Mouse (Mus musculus) lung, embryonic 14.5 days (tissue): ENCODE measurements around the gene Mcrs1. TPM values are rescaled to one million over a fixed set of nuclear protein-coding genes. Genes with fewer than 3 reads are reported as not detected.
A peak's percentile ranks its signal among the peaks of the same experiment; 100 is the strongest.

Source experiments
- ATAC-seq: fragments of 200-750 bp; cut with Nextera tagmentation; 2 replicates; pipeline ENCODE4 v1.8.0; 2017; ENCODE audit warnings: mild to moderate bottlenecking, moderate TSS enrichment, moderate library complexity; ENCODE audit not compliant: insufficient read depth
- DNase-seq: peaks from one replicate; pipeline ENCODE4 v3.0.0-alpha.2; 2015
- H3K27ac ChIP-seq: fragments of 300-500 bp; sonication (generic); 2 replicates; pipeline ENCODE4 v1.5.1; 2014; ENCODE audit warnings: low read depth, mild to moderate bottlenecking, moderate library complexity
- H3K27me3 ChIP-seq: fragments of 300-500 bp; sonication (generic); 2 replicates; pipeline ENCODE4 v1.6.1; 2014; ENCODE audit warnings: low read length, control low read depth; ENCODE audit not compliant: insufficient read depth
- H3K36me3 ChIP-seq: fragments of 300-500 bp; sonication (generic); 2 replicates; pipeline ENCODE4 v1.6.1; 2014; ENCODE audit warnings: control low read depth; ENCODE audit not compliant: insufficient read depth
- H3K4me1 ChIP-seq: fragments of 300-500 bp; sonication (generic); 2 replicates; pipeline ENCODE4 v1.6.1; 2014; ENCODE audit warnings: antibody characterized with exemption, control low read depth; ENCODE audit not compliant: insufficient read depth
- H3K4me2 ChIP-seq: fragments of 300-500 bp; sonication (generic); 2 replicates; pipeline ENCODE4 v1.6.1; 2014; ENCODE audit warnings: mild to moderate bottlenecking
- H3K4me3 ChIP-seq: fragments of 300-500 bp; sonication (generic); 2 replicates; pipeline ENCODE4 v1.5.1; 2014; ENCODE audit warnings: low read depth, low read length
- H3K9ac ChIP-seq: fragments of 300-500 bp; sonication (generic); 2 replicates; pipeline ENCODE4 v1.6.1; 2014
- H3K9me3 ChIP-seq: fragments of 300-500 bp; sonication (generic); 2 replicates; pipeline ENCODE4 v1.6.1; 2016; ENCODE audit warnings: low read depth, low read length, control low read depth
- CTCF ChIP-seq: IDR thresholded peaks from 2 replicates; pipeline ENCODE4 v1.5.1; 2016; ENCODE audit warnings: antibody characterized with exemption, low read depth
- WGBS: fragments of 180-500 bp; shearing (Covaris S2); extraction: QIAGEN DNeasy Blood & Tissue Kit; methylation state at CpG from one replicate; pipeline ENCODE4 v1.1.7; 2014; 5-methylcytosine and 5-hydroxymethylcytosine counted together
- polyA plus RNA-seq: library from polyadenylated mRNA; unstranded; fragments of >200 nt; fragmentation: Nextera tagmentation; extraction: Ambion mirVana; gene quantifications from 2 replicates; pipeline ENCODE4 v1.2.1, GENCODE M21; 2014

The Mcrs1 gene
- polyA plus RNA-seq, 1 experiment from 2014 or later = 155 TPM

DNA sequence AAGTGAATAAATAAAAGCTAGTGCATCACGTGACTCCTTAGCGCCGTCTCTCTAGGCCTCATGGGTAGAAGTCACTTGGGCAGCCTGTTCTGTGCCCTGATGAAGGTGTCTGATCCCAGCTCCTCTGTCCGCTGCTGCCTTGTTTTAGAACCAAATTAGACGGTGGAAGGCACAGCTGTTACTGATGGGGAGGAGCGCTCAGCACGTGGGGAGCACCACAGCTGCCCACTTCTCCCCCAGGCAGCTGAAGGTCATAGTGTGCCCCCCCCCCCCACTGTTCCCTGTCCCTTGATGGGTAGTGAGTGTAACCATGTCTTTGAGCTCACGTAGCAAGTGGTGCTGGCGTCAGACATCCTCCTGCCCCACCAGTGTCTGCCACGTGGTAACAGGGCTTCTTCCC, 38.6 kb downstream of the Mcrs1 start:
- Histone ChIP-seq H3K36me3 (peaks cover 55% of the 10 kb centered on the region), H3K9me3 (no peaks in the 10 kb centered on the region), H3K4me3 (no peak overlapping the region), H3K4me1 (no peaks in the 10 kb centered on the region), H3K27ac (no peak overlapping the region), H3K4me2 (no peak overlapping the region), H3K9ac (no peak overlapping the region), H3K27me3 (no peaks in the 10 kb centered on the region)
- ATAC-seq = no peak
- DNase-seq = no peak
- WGBS = 82% methylated on average over 10 of the region's 10 CpGs
- no peak for TF ChIP-seq CTCF

DNA sequence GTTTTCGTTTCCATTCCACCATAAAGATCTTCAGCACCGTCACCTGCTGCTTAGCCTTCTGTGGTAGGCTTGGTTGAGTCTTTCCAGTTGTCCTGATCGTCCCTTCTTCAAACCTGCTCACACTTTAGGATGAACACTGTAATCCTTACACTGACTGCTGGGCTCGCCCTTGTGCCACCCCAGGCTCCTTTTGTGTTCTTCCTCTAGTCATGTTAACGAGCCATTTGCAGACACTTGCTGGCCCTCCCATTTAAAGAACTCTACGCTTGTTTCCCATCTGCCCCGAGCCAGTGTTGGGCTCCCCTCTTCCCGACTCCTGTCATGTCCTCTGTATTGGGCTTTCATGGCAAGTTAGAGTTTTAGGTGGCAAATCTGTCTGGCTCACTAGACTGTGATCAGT, 45.8 kb downstream of the Mcrs1 start:
- no peak for DNase-seq
- no peak for TF ChIP-seq CTCF
- Histone ChIP-seq H3K27ac (no peak overlapping the region), H3K4me1 (no peaks in the 10 kb centered on the region), H3K36me3 (peaks cover 49% of the 10 kb centered on the region), H3K4me3 (no peak overlapping the region), H3K9ac (no peak overlapping the region), H3K4me2 (no peak overlapping the region), H3K27me3 (no peaks in the 10 kb centered on the region), H3K9me3 (no peaks in the 10 kb centered on the region)
- 84% methylated on average over 8 of the region's 8 CpGs for WGBS
- no peak for ATAC-seq

DNA sequence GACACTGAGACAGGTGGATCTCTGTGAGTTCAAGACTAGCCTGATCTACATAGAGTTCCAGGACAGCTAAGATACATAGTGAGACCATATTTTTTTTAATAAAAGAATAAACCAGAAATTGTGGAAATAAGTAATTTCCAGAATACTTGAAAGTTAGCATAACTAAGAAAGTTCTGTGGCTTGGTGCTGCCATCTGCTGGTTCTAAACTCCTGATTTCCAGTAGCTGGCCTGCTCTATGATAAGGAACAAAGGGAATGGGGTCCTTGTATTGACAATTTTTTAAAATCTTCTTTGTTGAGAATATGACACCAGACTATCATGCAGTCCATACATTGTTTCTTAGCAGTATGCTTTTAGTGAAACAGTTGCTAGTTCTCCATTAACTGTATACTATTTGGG, 53.0 kb downstream of the Mcrs1 start:
- no peaks in the 10 kb centered on the region for H3K27me3 ChIP-seq
- peaks cover 31% of the 10 kb centered on the region for H3K36me3 ChIP-seq
- DNase-seq = peak; percentile 83
- H3K9ac ChIP-seq = no peak overlapping the region
- peak; percentile 50 for TF ChIP-seq CTCF
- no peaks in the 10 kb centered on the region for H3K9me3 ChIP-seq
- no peak overlapping the region for H3K4me2 ChIP-seq
- H3K4me1 ChIP-seq = no peaks in the 10 kb centered on the region
- ATAC-seq = no peak
- H3K27ac ChIP-seq = no peak overlapping the region
- H3K4me3 ChIP-seq = no peak overlapping the region

DNA sequence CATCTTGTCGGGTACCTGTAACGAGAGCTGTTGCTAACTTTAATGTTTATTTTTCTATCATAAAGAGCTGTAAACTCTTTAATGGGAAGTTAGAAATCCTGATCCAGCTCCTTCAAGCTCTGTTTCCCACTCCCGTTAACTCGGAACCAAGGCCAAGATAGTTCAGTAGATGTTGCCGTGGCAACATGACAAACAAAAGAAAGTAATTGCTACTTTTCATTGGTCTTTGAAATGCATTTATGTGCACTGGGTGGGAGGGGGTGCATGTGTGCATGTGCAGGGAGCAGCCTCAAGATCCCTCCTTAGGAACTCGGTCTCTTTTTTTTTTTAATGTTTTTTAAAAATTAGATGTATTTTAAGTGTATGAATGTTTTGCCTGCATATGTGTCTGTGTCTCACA, 56.7 kb downstream of the Mcrs1 start:
- H3K27ac ChIP-seq = no peak overlapping the region
- no peak overlapping the region for H3K9ac ChIP-seq
- 53% methylated on average over 6 of the region's 6 CpGs for WGBS
- peaks cover 49% of the 10 kb centered on the region for H3K36me3 ChIP-seq
- DNase-seq (peak; percentile 43), ATAC-seq (no peak)
- no peak for TF ChIP-seq CTCF
- no peaks in the 10 kb centered on the region for H3K4me1 ChIP-seq
- H3K27me3 ChIP-seq = no peaks in the 10 kb centered on the region
- H3K4me3 ChIP-seq = no peak overlapping the region
- H3K9me3 ChIP-seq = no peaks in the 10 kb centered on the region
- H3K4me2 ChIP-seq = no peak overlapping the region

DNA sequence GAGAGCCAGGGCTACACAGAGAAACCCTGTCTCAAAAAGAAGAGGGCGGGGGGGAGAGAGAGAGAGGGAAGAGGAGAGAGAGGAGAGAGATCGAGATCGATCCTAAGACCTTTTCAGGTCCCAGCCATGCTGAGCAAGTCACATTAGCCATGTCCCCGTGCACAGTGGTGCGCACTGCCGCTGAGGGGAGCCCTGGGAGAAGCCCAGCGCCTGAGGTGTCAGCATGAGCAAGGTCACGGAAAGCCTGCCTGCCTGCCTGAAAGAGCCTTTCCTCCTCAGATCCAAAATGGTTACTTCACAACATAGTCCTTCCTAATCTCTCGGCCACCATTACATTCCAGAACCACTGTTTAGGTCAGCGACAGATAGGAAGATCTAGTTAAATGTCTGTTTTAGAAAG, 57.4 kb downstream of the Mcrs1 start:
- H3K27ac ChIP-seq = no peak overlapping the region
- H3K4me3 ChIP-seq = no peak overlapping the region
- no peak overlapping the region for H3K4me2 ChIP-seq
- no peak for TF ChIP-seq CTCF
- H3K4me1 ChIP-seq = no peaks in the 10 kb centered on the region
- H3K36me3 ChIP-seq = peaks cover 49% of the 10 kb centered on the region
- H3K9ac ChIP-seq = no peak overlapping the region
- H3K27me3 ChIP-seq = no peaks in the 10 kb centered on the region
- DNase-seq (no peak), ATAC-seq (no peak)
- no peaks in the 10 kb centered on the region for H3K9me3 ChIP-seq
- 75% methylated on average over 10 of the region's 10 CpGs for WGBS

Other genes starting within 250 kb of the Mcrs1 start
- 224 and 232 TPM in 2 replicates for gene Tuba1c, start 222.1 kb downstream of the Mcrs1 start, polyA plus RNA-seq
- gene Prph, start 196.8 kb downstream of the Mcrs1 start, polyA plus RNA-seq = 0.91 and 1.8 TPM in 2 replicates
- gene Troap, start 177.4 kb downstream of the Mcrs1 start, polyA plus RNA-seq = 33.4 and 35.1 TPM in 2 replicates
- gene C1ql4, start 164.1 kb downstream of the Mcrs1 start, polyA plus RNA-seq = not detected in 2 replicates
- 0.42 and 0.78 TPM in 2 replicates for gene Dnajc22, start 158.8 kb downstream of the Mcrs1 start, polyA plus RNA-seq
- 39.7 and 39.8 TPM in 2 replicates for gene Spats2, start 126.0 kb downstream of the Mcrs1 start, polyA plus RNA-seq
- gene Kcnh3, start 27.1 kb downstream of the Mcrs1 start, polyA plus RNA-seq = 0.37 and 0.60 TPM in 2 replicates
- 48.3 and 59.1 TPM in 2 replicates for gene Prpf40b, start 43.1 kb upstream of the Mcrs1 start, polyA plus RNA-seq
- 0.05 and 0.15 TPM in 2 replicates for gene Fam186b, start 43.9 kb upstream of the Mcrs1 start, polyA plus RNA-seq
- 31.7 and 33.5 TPM in 2 replicates for gene Fmnl3, start 118.5 kb upstream of the Mcrs1 start, polyA plus RNA-seq
- 327 and 339 TPM in 2 replicates for gene Tmbim6, start 140.9 kb upstream of the Mcrs1 start, polyA plus RNA-seq
- 11.0 and 14.4 TPM in 2 replicates for gene Nckap5l, start 205.8 kb upstream of the Mcrs1 start, polyA plus RNA-seq
- 13.2 and 16.1 TPM in 2 replicates for gene Bcdin3d, start 222.8 kb upstream of the Mcrs1 start, polyA plus RNA-seq